Mouse (Mus musculus): ENCODE measurements around the gene Krt86.

- TF ChIP-seq CTCF (IDR thresholded peaks at IDR 0.05; ENCODE audit: low read depth, low read length) (no peak), POLR2A (IDR thresholded peaks at IDR 0.05; ENCODE audit: extremely low read depth, insufficient read depth, low read length) (no peak)
Observed at GRCm38 (mm10) chr15:101469093-101469492, 4.2 kb upstream of the Krt86 start.

All from liver, adult 2 months (tissue).